17 mouse cellular contexts compared by ENCODE assay signal in the genomic region with DNA sequence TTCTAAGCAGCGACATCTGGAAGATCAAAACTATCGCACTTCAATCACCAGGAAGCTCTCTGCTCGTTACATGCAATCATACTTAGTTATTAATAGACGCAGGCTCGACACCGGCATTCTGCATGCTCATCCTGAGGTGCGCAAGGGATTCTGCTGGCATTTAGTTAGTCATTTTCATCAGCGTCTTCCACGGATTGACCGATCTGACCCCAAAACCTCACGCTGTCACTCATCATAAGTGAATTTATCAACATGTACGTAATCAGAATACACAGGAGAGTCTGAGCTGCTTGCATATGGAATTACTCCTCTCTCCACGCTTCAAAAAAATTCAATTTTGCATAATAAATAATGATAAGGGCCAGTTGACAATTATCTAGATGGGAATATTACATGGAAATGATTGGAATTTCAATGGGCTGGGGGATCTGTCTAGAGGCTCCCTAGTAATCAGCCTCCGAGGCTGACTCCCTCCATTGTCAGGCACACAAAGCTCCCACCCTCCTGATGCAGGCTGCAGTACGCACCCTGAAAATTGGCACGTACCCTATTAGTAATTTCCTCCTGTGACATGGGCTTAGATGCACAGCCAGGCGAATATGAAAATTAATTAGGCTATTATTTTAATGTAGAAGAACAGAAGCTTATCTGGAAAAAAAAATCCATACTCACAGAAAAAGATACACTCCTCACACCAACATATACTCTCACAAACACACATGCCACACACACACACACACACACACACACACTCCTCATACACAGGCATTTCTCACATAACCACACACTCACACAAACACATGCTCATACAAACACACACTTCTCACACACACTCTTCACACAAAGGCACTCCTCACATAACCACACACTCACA.
DNase-seq lines count a peak whose midpoint lies in the region; ATAC-seq lines count a peak whose summit lies in the region.
"Had no signal": no experiment of that assay in that cellular context is flagged by ENCODE, and none has a peak within 500 bp of the region (broad histone marks: within the 10 kb centered on the region; RNA-seq: fewer than 3 reads in every experiment).

No protein-coding gene starts in this region.

- DNase-seq in forebrain, embryonic 14.5 days (ENCODE audit: low spot score), result peak; percentile 50
- no peak for DNase-seq in kidney, adult 11 months
- DNase-seq in cerebellum, postnatal 36 days, result no peak
- DNase-seq in frontal cortex, postnatal 25 days (ENCODE audit: low spot score in 2 of 2), result no peak
- DNase-seq: adrenal gland, postnatal 36 days; cerebellum, adult 9-10 months; gastrocnemius, postnatal 10 days; kidney, adult 8-10 months; liver; liver, postnatal 0 days; lung, postnatal 14 days; retina, postnatal 1 day; spleen, adult 18-20 months had no signal

- peak overlapping the region; percentile 25; the same call in 1 of the 2 replicates for H3K9ac ChIP-seq in forebrain, embryonic 14.5 days (ENCODE audit: low read length)
- H3K9ac ChIP-seq in hindbrain, embryonic 12.5 days, result 0 out of 2 replicates have a peak overlapping the region, but pooled peaks have one; percentile 10
- H3K9ac ChIP-seq in midbrain, embryonic 12.5 days (replicated peaks), result peak overlapping the region; percentile 37; the same call in 1 of the 2 replicates
- no peak overlapping the region for H3K9ac ChIP-seq in neural tube, embryonic 15.5 days (replicated peaks)
- H3K9ac ChIP-seq: liver, postnatal 0 days; stomach, embryonic 15.5 days had no signal

- H3K27me3 ChIP-seq in forebrain, embryonic 14.5 days (replicated peaks; ENCODE audit: control insufficient read depth, insufficient read depth, low read length), result no peaks in the 10 kb centered on the region
- H3K27me3 ChIP-seq in hindbrain, embryonic 12.5 days, result peaks cover 4% of the 10 kb centered on the region; the same call in 1 of the 2 replicates
- H3K27me3 ChIP-seq in midbrain, embryonic 12.5 days, result no peaks in the 10 kb centered on the region
- no peaks in the 10 kb centered on the region for H3K27me3 ChIP-seq in neural tube, embryonic 15.5 days (replicated peaks)
- H3K27me3 ChIP-seq: stomach, embryonic 15.5 days had no signal

- no peaks in the 10 kb centered on the region for H3K9me3 ChIP-seq in forebrain, embryonic 14.5 days (replicated peaks; ENCODE audit: control insufficient read depth, low read length)
- no peaks in the 10 kb centered on the region for H3K9me3 ChIP-seq in hindbrain, embryonic 12.5 days (replicated peaks)
- H3K9me3 ChIP-seq in midbrain, embryonic 12.5 days, result no peaks in the 10 kb centered on the region
- no peaks in the 10 kb centered on the region for H3K9me3 ChIP-seq in neural tube, embryonic 15.5 days (replicated peaks)
- H3K9me3 ChIP-seq: stomach, embryonic 15.5 days had no signal

- no peak overlapping the region for H3K4me3 ChIP-seq in forebrain, embryonic 14.5 days (ENCODE audit: low read depth, low read length)
- no peak overlapping the region for H3K4me3 ChIP-seq in hindbrain, embryonic 12.5 days
- no peak overlapping the region for H3K4me3 ChIP-seq in midbrain, embryonic 12.5 days
- no peak overlapping the region for H3K4me3 ChIP-seq in neural tube, embryonic 15.5 days (replicated peaks)
- H3K4me3 ChIP-seq: stomach, embryonic 15.5 days had no signal

- no peaks in the 10 kb centered on the region for H3K36me3 ChIP-seq in forebrain, embryonic 14.5 days (ENCODE audit: control insufficient read depth, insufficient read depth, low read length)
- no peaks in the 10 kb centered on the region for H3K36me3 ChIP-seq in hindbrain, embryonic 12.5 days
- no peaks in the 10 kb centered on the region for H3K36me3 ChIP-seq in midbrain, embryonic 12.5 days
- H3K36me3 ChIP-seq in neural tube, embryonic 15.5 days, result no peaks in the 10 kb centered on the region
- H3K36me3 ChIP-seq: stomach, embryonic 15.5 days had no signal

- ATAC-seq in forebrain, embryonic 14.5 days, result peak; percentile 71
- peak; percentile 93 for ATAC-seq in hindbrain, embryonic 12.5 days (ENCODE audit: low FRiP score)
- ATAC-seq in midbrain, embryonic 12.5 days (ENCODE audit: low FRiP score, low read depth), result peak; percentile 83
- ATAC-seq in neural tube, embryonic 15.5 days (ENCODE audit: low FRiP score), result peak; percentile 73; the same call in 1 of the 2 replicates
- ATAC-seq: liver, postnatal 0 days had no signal

- 63% methylated on average over 17 of the region's 17 CpGs for WGBS in forebrain, embryonic 14.5 days
- WGBS in hindbrain, embryonic 12.5 days, result 49% methylated on average over 17 of the region's 17 CpGs
- WGBS in midbrain, embryonic 12.5 days, result 60% methylated on average over 17 of the region's 17 CpGs
- WGBS in neural tube, embryonic 15.5 days, result 47% methylated on average over 17 of the region's 17 CpGs

- H3K27ac ChIP-seq in forebrain, embryonic 14.5 days (ENCODE audit: low read depth, low read length), result peak overlapping the region; percentile 65
- H3K27ac ChIP-seq in hindbrain, embryonic 12.5 days, result peak overlapping the region; percentile 82
- peak overlapping the region; percentile 79 for H3K27ac ChIP-seq in midbrain, embryonic 12.5 days (replicated peaks)
- no peak overlapping the region for H3K27ac ChIP-seq in neural tube, embryonic 15.5 days (replicated peaks)
- H3K27ac ChIP-seq: stomach, embryonic 15.5 days had no signal

- peaks cover 7% of the 10 kb centered on the region; the same call in 1 of the 2 replicates for H3K4me1 ChIP-seq in forebrain, embryonic 14.5 days (ENCODE audit: control insufficient read depth, insufficient read depth, low read length)
- H3K4me1 ChIP-seq in hindbrain, embryonic 12.5 days, result peaks cover 14% of the 10 kb centered on the region
- peaks cover 12% of the 10 kb centered on the region for H3K4me1 ChIP-seq in midbrain, embryonic 12.5 days
- peaks cover 9% of the 10 kb centered on the region; the same call in 1 of the 2 replicates for H3K4me1 ChIP-seq in neural tube, embryonic 15.5 days
- H3K4me1 ChIP-seq: stomach, embryonic 15.5 days had no signal

- no peak overlapping the region for H3K4me2 ChIP-seq in forebrain, embryonic 14.5 days (ENCODE audit: low read length)
- no peak overlapping the region for H3K4me2 ChIP-seq in hindbrain, embryonic 12.5 days (replicated peaks)
- H3K4me2 ChIP-seq in midbrain, embryonic 12.5 days (replicated peaks), result no peak overlapping the region
- H3K4me2 ChIP-seq in neural tube, embryonic 15.5 days, result no peak overlapping the region
- H3K4me2 ChIP-seq: stomach, embryonic 15.5 days had no signal
